Mouse (Mus musculus): ENCODE measurements around the gene Zfp983. TPM values are rescaled to one million over a fixed set of nuclear protein-coding genes. Genes with fewer than 3 reads are reported as not detected.

Gene Zfp983
- total RNA-seq, 1 experiment from 2014 or later: 6.8 TPM

Other genes with a start within 250 kb of the Zfp983 start
- gene Zfp54, start 227.4 kb upstream of the Zfp983 start, total RNA-seq (2017): 3.8 and 5.6 TPM in 2 replicates
- 19.9 and 22.0 TPM in 2 replicates for gene Zfp51, start 200.2 kb upstream of the Zfp983 start, total RNA-seq (2017)
- gene Zfp53, start 161.6 kb upstream of the Zfp983 start, total RNA-seq (2017): 38.8 and 40.4 TPM in 2 replicates
- gene Zfp52, start 115.1 kb upstream of the Zfp983 start, total RNA-seq (2017): 26.4 and 31.0 TPM in 2 replicates
- gene Zfp948, start 83.6 kb upstream of the Zfp983 start, total RNA-seq (2017): 4.3 and 4.9 TPM in 2 replicates
- gene Gm10226, start 41.2 kb downstream of the Zfp983 start, total RNA-seq (2017): 6.8 and 14.7 TPM in 2 replicates
- gene Zfp760, start 57.1 kb downstream of the Zfp983 start, total RNA-seq (2017): 5.0 and 5.7 TPM in 2 replicates
- 2.1 and 2.2 TPM in 2 replicates for gene Zfp229, start 80.2 kb downstream of the Zfp983 start, total RNA-seq (2017)
- not detected in 2 replicates for gene Zfp820, start 195.1 kb downstream of the Zfp983 start, total RNA-seq (2017)

Data from neutrophil, adult 5-6 weeks (primary cell).